Mouse (Mus musculus): ENCODE measurements around the gene Pltp. TPM values are rescaled to one million over a fixed set of nuclear protein-coding genes. Genes with fewer than 3 reads are reported as not detected.

Gene Pltp
- total RNA-seq (2021): 10 to 100 TPM; 22.5 to 55.9 TPM
- long read RNA-seq, experiment 1, transcript Pltp-201 (16 exons, 1,809 nt): major isoform, 20 of 28 reads
- long read RNA-seq, experiment 1, partial matches to known transcripts: 4 of 28 reads
- long read RNA-seq, experiment 1, other reads (novel, unspliced or antisense): 2 of 28 reads
- long read RNA-seq, experiment 2, transcript Pltp-201 (16 exons, 1,809 nt): major isoform, 17 of 31 reads
- long read RNA-seq, experiment 2, partial matches to known transcripts: 7 of 31 reads
- long read RNA-seq, experiment 2, other reads (novel, unspliced or antisense): 5 of 31 reads

DNA sequence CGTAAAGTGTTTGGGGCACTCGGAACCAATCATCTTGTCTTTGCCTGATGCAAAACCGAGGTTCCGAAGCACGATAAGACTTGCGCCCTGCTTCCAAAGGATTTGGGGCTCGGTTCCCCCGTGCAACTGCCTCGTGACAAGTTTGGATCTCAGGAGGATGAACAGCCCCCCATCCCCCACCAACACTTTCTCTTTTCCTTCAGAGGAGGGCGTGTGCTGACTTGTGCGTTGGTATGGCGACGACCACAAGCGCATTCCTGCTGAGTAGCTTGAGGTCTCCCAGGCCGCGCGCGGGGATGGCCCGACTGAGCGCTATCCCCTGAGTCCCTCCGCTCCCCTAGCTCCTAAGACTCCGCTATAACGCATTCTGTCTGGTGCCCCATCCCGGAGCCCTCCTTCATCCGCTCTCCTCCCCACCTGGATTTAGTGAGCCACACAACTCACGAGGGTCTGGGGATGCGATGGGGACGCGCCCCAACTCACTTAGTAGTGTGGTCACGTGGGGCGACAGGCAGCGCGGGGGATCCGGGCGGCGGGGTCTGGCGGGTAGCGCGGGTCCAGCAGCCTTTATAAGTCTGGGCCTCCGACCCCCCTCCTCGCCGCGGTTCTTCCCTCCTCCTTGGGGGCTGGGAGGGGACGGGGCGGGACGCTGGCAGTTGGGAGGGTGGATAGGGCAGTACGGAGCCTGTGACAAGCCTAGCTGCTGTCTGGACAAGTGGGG is at the start of gene Pltp:
TSS of gene Pltp (minus strand) at position 611 of the 721 bp plus-strand sequence.
- DNase-seq (ENCODE audit: low spot score in 2 of 2): peak in 1 of 2 experiments; percentile 52

GRCm38 (mm10) chr2:164906071-164906470 is 48.6 kb upstream of the Pltp start:
- no peak for DNase-seq (ENCODE audit: low spot score in 2 of 2)

GRCm38 (mm10) chr2:164903496-164903895 is 46.0 kb upstream of the Pltp start:
- no peak for DNase-seq (ENCODE audit: low spot score in 2 of 2)

GRCm38 (mm10) chr2:164901380-164901779 is 43.9 kb upstream of the Pltp start:
- DNase-seq (ENCODE audit: low spot score in 2 of 2): no peak

GRCm38 (mm10) chr2:164899723-164900459 is 42.4 kb upstream of the Pltp start:
- DNase-seq (ENCODE audit: low spot score in 2 of 2): peak in 1 of 2 experiments; percentile 18

DNA sequence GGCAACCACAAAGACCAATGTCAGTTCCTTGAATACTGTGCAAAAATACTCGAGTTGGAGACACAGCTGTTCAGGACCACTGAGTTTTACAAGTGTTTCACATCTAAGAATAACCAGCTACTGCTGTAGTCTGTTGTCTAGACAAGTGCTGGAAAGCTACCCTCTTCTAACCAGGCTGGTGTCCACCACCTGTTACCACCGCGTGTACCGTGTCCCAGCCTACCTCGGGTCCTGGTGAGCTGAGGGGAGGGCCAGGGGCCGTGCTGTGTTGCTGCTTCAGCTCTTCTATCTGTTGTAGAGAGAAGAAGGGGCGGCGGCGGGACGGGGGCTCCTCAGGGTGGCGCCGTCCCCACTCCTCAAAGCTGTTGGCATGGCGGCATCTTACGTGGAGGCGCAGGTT is 41.5 kb upstream of the Pltp start:
- peak in 1 of 2 experiments; percentile 19 for DNase-seq (ENCODE audit: low spot score in 2 of 2)

DNA sequence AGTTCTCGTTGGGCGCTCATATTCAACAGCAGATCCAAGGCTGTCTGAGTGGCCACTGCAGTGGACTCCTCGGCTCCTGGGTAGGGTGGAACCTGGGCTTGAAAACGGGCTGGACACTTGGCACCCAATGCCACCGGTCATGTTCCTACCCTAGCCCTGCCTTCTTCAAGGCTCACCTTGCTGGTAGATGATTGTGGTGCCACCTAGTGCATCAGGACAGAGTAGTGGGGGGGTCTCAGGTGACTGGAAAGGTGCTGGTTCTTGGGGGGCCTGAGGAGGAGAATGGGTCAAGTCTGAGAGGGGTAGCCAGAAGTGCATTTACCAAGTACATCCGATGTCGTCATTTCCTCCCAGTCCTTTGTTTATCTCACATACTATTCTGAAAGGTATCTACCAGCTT is 40.5 kb upstream of the Pltp start:
- peak in 1 of 2 experiments; percentile 21 for DNase-seq (ENCODE audit: low spot score in 2 of 2)

DNA sequence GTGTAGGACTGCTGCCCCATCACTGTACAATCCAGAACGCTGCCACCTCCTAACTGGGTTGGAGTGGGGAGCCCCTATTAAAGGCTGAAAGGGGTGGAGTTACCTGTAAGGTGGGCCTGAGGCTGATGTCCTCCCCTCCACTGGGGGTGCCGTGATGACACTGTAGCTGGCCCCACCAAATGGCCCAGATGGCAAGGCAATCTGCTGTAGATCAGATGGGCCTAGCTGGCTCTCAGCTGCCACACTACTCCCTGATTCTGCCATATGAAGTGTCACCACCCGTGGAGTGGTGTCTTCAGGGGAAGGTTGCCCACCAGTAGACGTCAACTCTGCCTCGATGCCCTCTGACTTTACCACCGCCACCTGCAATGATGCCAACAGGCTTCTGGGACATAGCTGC is 38.4 kb upstream of the Pltp start:
- DNase-seq (ENCODE audit: low spot score in 2 of 2): peak in 1 of 2 experiments; percentile 20

GRCm38 (mm10) chr2:164894644-164895043 is 37.1 kb upstream of the Pltp start:
- DNase-seq (ENCODE audit: low spot score in 2 of 2): peak in 1 of 2 experiments; percentile 23

GRCm38 (mm10) chr2:164894048-164894447 is 36.5 kb upstream of the Pltp start:
- peak in 1 of 2 experiments; percentile 22 for DNase-seq (ENCODE audit: low spot score in 2 of 2)

DNA sequence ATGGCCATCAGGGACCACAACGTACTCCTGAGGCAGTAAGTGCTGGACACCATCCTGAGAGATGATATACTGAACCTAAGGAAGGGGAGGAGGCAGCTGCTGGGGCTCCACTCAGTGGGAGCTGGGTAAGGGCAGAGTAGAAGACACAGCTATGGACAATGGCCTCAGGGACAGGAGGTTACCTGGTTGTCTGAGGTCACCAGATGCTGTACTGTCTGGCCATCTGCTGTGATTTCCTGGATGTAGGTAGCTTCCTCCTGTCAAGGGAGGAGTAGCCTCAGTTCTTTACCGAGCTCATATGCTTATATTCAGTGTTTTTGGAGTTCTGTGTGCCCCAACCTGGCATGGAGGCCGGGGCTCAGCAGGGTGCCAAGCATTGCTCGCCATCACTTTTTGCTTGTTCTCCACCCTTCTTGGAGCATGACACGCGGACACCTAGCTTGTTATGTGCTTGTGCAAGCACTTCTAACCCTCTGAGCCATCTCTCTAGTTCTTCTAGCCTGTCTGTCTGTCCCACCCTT is 35.2 kb upstream of the Pltp start:
- DNase-seq (ENCODE audit: low spot score in 2 of 2): no peak

DNA sequence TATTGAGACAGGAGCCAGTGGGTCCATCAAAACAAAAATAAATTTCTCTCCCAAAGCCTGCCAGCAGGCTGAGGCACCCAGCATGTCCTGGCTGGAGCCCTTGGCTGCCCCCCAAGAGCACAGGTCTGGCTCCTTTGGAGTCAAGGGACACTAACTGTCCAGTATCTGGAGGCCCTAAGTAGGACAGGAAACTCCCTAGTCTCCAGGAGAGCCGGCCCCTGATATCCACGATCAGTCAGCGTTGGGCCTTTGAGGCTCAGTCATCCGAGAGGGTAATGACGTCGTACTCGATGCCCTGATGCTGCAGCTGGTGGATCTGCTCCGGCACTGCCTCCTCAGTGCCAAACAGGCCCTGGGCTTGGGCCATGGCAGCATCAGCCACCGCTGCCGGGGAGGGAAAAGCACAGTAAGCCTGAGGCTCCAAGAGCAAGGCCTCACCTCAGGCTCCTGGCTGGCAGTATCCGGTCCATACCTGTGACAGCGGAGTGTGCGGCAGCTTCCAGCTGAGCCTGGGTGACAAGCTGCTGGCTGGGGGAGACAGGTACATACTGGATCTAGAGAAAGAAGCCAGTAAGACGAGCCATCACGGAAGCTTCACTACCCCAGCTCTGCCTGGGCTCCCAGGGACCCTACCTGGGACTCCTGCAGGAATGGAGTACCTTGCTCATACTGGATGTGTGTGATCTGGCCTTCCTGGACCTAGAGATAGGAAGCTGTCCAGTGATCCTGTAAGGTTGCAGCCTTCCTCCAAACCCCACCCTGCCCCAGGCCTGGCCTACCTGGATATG is 34.6 kb upstream of the Pltp start:
- peak in 1 of 2 experiments; percentile 23 for DNase-seq (ENCODE audit: low spot score in 2 of 2)

GRCm38 (mm10) chr2:164891056-164891834 is 33.7 kb upstream of the Pltp start:
- DNase-seq (ENCODE audit: low spot score in 2 of 2): no peak

- peak in 1 of 2 experiments; percentile 22 for DNase-seq (ENCODE audit: low spot score in 2 of 2)
These were observed 33.0 kb upstream of the Pltp start for GRCm38 (mm10) chr2:164890411-164891049.

DNA sequence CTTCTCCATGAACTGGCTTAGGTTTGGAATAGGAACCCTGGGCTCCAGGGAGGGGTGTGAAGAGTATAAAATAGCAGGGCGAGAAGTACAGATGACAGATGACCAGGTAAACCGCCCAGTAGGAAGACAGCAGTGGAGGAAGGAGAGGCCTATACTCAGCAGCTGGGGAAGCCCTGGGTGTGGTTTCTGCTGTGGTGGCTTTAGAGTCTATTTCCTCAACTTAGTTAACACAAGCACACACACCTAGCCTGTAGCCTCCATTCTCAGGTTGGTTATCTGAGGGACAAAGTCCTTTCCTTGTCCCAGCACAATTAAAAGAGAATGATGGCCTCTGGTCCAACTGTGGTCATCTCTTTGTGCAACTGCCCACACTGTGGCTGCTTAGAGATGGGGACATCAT is 32.4 kb upstream of the Pltp start:
- no peak for DNase-seq (ENCODE audit: low spot score in 2 of 2)

- no peak for DNase-seq (ENCODE audit: low spot score in 2 of 2)
These were observed 31.5 kb upstream of the Pltp start for GRCm38 (mm10) chr2:164888996-164889395.

DNA sequence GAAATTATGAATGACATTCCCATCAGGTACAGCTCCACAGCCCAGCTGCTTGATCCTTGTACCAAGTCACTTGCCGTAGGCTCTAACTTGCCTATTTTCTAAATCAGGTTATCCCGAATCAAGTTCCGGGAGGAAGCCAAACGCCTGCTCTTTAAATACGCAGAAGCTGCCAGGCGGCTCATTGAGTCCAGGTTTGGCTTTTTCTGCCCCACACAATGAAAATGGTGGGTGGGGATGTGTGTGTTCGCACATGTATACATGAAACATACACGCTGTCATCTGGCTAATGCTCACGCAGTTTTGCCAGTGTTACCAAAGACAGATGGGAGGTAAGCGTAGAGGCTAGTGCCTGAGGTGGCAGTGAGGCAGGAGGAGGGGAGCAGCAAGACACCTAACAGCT is 29.1 kb upstream of the Pltp start:
- DNase-seq (ENCODE audit: low spot score in 2 of 2): no peak

GRCm38 (mm10) chr2:164885788-164886187 is 28.3 kb upstream of the Pltp start:
- peak; percentile 64 to 77 for DNase-seq (ENCODE audit: low spot score in 2 of 2)

DNA sequence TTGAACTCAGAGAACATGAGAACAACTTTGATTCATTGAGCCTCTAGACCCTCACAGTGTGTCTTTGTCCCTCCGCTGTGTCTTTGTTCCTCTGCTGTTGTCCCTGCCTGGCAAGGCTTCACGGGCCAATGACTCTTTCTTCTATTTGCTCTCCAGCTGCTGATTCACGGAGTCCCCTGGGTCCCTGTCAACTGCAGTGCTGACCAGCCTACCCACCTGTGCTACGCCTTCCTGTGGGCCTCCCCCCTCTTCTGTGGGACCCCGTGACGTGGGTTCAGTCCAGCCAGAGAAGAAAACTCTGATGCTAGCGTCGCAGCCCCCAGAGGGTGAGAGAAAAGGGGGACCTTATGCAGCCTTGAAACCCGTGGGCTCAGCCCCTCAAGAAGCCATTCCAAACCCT is 25.1 kb upstream of the Pltp start:
- no peak for DNase-seq (ENCODE audit: low spot score in 2 of 2)
